Mouse (Mus musculus): ENCODE measurements around the gene Clcn6.

- no peak for TF ChIP-seq ZNF384 (IDR thresholded peaks at IDR 0.05; ENCODE audit: low read depth, low read length)
- TF ChIP-seq ZC3H11A (IDR thresholded peaks at IDR 0.05; ENCODE audit: borderline replicate concordance, low read depth, low read length), result no peak
- TF ChIP-seq MAFK (IDR thresholded peaks at IDR 0.05; ENCODE audit: insufficient read depth, low read depth, low read length), result no peak
- no peak for TF ChIP-seq CHD2 (IDR thresholded peaks at IDR 0.05; ENCODE audit: low read depth, low read length)
Measured at GRCm38 (mm10) chr4:148030506-148030905, 8.1 kb downstream of the Clcn6 start.
